Mouse (Mus musculus) neural tube, embryonic 11.5 days (tissue): ENCODE measurements at regions not wholly inside any gene's neighbourhood (a gene's known extent, or its start where the extent isn't known, plus 50 kb on each side); places are given as distances from the start of the nearest gene placed in this dataset.

Experiments used
- ATAC-seq: fragments of 200-750 bp; cut with Nextera tagmentation; 2 replicates; pipeline ENCODE4 v1.8.0; 2017; ENCODE audit warnings: moderate number of reproducible peaks, mild to moderate bottlenecking, moderate TSS enrichment, moderate library complexity; ENCODE audit not compliant: insufficient read depth, low FRiP score, low TSS enrichment
- DNase-seq: peaks from one replicate; pipeline ENCODE4 v3.0.0-alpha.2; 2015; ENCODE audit warnings: low spot score
- H3K27ac ChIP-seq: fragments of 300-500 bp; sonication (generic); 2 replicates; pipeline ENCODE4 v1.5.1; 2014; ENCODE audit warnings: low read depth, mild to moderate bottlenecking, low read length
- H3K27me3 ChIP-seq: fragments of 300-500 bp; sonication (generic); 2 replicates; pipeline ENCODE4 v1.6.1; 2014; ENCODE audit warnings: mild to moderate bottlenecking, low read length, mixed read lengths; ENCODE audit not compliant: control insufficient read depth, insufficient read depth
- H3K36me3 ChIP-seq: fragments of 300-500 bp; sonication (generic); 2 replicates; pipeline ENCODE4 v1.6.1; 2014; ENCODE audit warnings: mild to moderate bottlenecking, low read length, moderate library complexity, mixed read lengths; ENCODE audit not compliant: control insufficient read depth, insufficient read depth
- H3K4me1 ChIP-seq: fragments of 300-500 bp; sonication (generic); 2 replicates; pipeline ENCODE4 v1.6.1; 2014; ENCODE audit warnings: low read length, mixed read lengths; ENCODE audit not compliant: control insufficient read depth, insufficient read depth
- H3K4me2 ChIP-seq: fragments of 300-500 bp; sonication (generic); 2 replicates; pipeline ENCODE4 v1.6.1; 2014; ENCODE audit warnings: low read depth, mild to moderate bottlenecking, moderate library complexity
- H3K4me3 ChIP-seq: fragments of 300-500 bp; sonication (generic); 2 replicates; pipeline ENCODE4 v1.5.1; 2014; ENCODE audit warnings: low read depth, low read length
- H3K9ac ChIP-seq: fragments of 300-500 bp; sonication (generic); 2 replicates; pipeline ENCODE4 v1.6.1; 2014; ENCODE audit warnings: mild to moderate bottlenecking, low read length
- H3K9me3 ChIP-seq: fragments of 300-500 bp; sonication (generic); 2 replicates; pipeline ENCODE4 v1.6.1; 2016; ENCODE audit warnings: low read length; ENCODE audit not compliant: control insufficient read depth
- WGBS: fragments of 180-500 bp; shearing (Covaris S2); extraction: QIAGEN DNeasy Blood & Tissue Kit; methylation state at CpG from one replicate; pipeline ENCODE4 v1.1.7; 2014; 5-methylcytosine and 5-hydroxymethylcytosine counted together

DNA sequence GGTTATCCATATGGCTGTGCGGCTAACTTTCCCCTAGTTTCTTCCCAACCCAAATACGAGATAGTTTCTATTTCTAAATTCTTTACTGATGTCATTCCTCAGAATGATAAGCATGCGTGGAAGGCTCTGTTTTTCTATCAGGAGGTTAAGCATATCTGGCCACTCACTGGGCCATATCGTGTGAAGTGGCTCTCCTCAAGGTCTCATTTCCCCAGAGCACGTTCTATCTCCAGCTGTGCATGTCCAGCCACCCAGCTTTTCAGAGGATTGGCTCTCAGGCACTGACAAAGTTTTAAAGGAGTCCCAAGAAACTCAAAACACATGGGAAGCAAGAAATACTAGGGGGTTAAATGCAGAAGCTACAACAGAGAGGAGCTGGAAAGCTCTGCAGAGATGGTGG lies 205.8 kb downstream of the Gm10260 start:
- H3K4me2 ChIP-seq: no peak overlapping the region
- WGBS: 52% methylated on average over 5 of the region's 5 CpGs
- no peaks in the 10 kb centered on the region for H3K9me3 ChIP-seq
- no peaks in the 10 kb centered on the region for H3K36me3 ChIP-seq
- DNase-seq: no peak
- no peak overlapping the region for H3K4me3 ChIP-seq
- no peaks in the 10 kb centered on the region for H3K27me3 ChIP-seq
- no peak overlapping the region for H3K9ac ChIP-seq
- no peak overlapping the region for H3K27ac ChIP-seq
- H3K4me1 ChIP-seq: no peaks in the 10 kb centered on the region
- ATAC-seq: no peak

DNA sequence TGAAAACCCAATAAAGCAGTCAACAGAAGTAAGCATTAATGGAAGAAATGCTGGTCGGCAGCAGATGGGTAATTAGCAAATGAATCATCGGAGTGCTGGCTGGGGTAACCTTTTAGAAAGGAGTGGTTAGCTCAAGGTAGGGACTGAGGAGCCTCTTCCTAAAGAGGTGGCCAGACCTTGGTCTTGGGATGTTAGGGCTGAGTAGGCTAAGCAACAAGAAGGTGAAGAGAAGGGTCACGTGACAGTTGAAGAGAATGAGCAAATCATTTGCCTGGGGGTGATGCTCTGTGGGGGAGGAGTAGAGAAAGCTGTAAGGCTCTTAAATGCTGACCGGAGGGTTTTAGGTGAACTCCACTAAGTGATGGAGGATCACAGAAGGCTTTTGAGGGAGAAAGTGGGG lies 208.2 kb downstream of the Gm10260 start:
- 66% methylated on average over 4 of the region's 4 CpGs for WGBS
- Histone ChIP-seq H3K27me3 (no peaks in the 10 kb centered on the region), H3K36me3 (no peaks in the 10 kb centered on the region), H3K4me2 (no peak overlapping the region), H3K4me3 (no peak overlapping the region), H3K27ac (no peak overlapping the region), H3K9me3 (no peaks in the 10 kb centered on the region), H3K4me1 (no peaks in the 10 kb centered on the region), H3K9ac (no peak overlapping the region)
- ATAC-seq (no peak), DNase-seq (no peak)

DNA sequence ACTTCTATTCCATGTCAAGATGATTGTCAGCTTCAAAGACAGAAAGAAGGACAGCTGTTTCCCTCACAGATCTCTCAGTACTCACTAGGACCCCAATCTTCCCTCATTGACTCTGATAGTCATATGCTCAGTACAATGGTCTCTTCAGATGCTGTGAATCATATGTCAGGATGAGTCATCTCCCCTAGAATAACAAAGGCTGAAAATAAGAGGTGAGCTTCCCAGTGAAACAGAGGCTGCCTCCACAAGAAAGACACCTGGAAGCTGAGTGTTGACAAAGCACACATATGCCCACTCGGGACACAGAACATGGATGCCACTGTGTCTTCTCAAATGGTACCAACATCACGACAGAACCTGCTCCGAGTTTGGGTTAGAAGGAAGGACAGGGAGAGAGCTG lies 209.6 kb downstream of the Gm10260 start:
- no peaks in the 10 kb centered on the region for H3K9me3 ChIP-seq
- no peak overlapping the region for H3K4me2 ChIP-seq
- ATAC-seq (no peak), DNase-seq (no peak)
- H3K4me1 ChIP-seq: no peaks in the 10 kb centered on the region
- H3K27me3 ChIP-seq: no peaks in the 10 kb centered on the region
- H3K4me3 ChIP-seq: no peak overlapping the region
- WGBS: 96% methylated on average over 3 of the region's 3 CpGs
- no peak overlapping the region for H3K9ac ChIP-seq
- no peak overlapping the region for H3K27ac ChIP-seq
- H3K36me3 ChIP-seq: no peaks in the 10 kb centered on the region

GRCm38 (mm10) chr13:97550172-97550571 lies 210.3 kb downstream of the Gm10260 start:
- ATAC-seq (no peak), DNase-seq (no peak)
- Histone ChIP-seq H3K36me3 (no peaks in the 10 kb centered on the region), H3K9ac (no peak overlapping the region), H3K4me2 (no peak overlapping the region), H3K4me1 (no peaks in the 10 kb centered on the region), H3K9me3 (no peaks in the 10 kb centered on the region), H3K27ac (no peak overlapping the region), H3K27me3 (no peaks in the 10 kb centered on the region), H3K4me3 (no peak overlapping the region)
- 94% methylated on average over 5 of the region's 5 CpGs for WGBS

- Histone ChIP-seq H3K27me3 (no peaks in the 10 kb centered on the region), H3K36me3 (no peaks in the 10 kb centered on the region), H3K27ac (no peak overlapping the region), H3K9ac (no peak overlapping the region), H3K4me1 (no peaks in the 10 kb centered on the region), H3K4me2 (no peak overlapping the region), H3K9me3 (no peaks in the 10 kb centered on the region), H3K4me3 (no peak overlapping the region)
- DNase-seq: no peak
- 95% methylated on average over 6 of the region's 6 CpGs for WGBS
- no peak for ATAC-seq
These were observed 211.0 kb downstream of the Gm10260 start for GRCm38 (mm10) chr13:97549384-97549783.

GRCm38 (mm10) chr13:97548527-97548977 lies 211.9 kb downstream of the Gm10260 start:
- no peak overlapping the region for H3K4me2 ChIP-seq
- no peak overlapping the region for H3K4me3 ChIP-seq
- no peaks in the 10 kb centered on the region for H3K4me1 ChIP-seq
- ATAC-seq: no peak
- H3K27me3 ChIP-seq: no peaks in the 10 kb centered on the region
- 57% methylated on average over 9 of the region's 9 CpGs for WGBS
- no peaks in the 10 kb centered on the region for H3K9me3 ChIP-seq
- H3K36me3 ChIP-seq: no peaks in the 10 kb centered on the region
- DNase-seq: no peak
- no peak overlapping the region for H3K27ac ChIP-seq
- H3K9ac ChIP-seq: no peak overlapping the region

GRCm38 (mm10) chr13:97546936-97547335 lies 213.5 kb downstream of the Gm10260 start:
- Histone ChIP-seq H3K9me3 (no peaks in the 10 kb centered on the region), H3K4me1 (no peaks in the 10 kb centered on the region), H3K4me3 (no peak overlapping the region), H3K27ac (no peak overlapping the region), H3K27me3 (no peaks in the 10 kb centered on the region), H3K4me2 (no peak overlapping the region), H3K9ac (no peak overlapping the region), H3K36me3 (no peaks in the 10 kb centered on the region)
- WGBS: 59% methylated on average over 5 of the region's 5 CpGs
- DNase-seq (no peak), ATAC-seq (no peak)

DNA sequence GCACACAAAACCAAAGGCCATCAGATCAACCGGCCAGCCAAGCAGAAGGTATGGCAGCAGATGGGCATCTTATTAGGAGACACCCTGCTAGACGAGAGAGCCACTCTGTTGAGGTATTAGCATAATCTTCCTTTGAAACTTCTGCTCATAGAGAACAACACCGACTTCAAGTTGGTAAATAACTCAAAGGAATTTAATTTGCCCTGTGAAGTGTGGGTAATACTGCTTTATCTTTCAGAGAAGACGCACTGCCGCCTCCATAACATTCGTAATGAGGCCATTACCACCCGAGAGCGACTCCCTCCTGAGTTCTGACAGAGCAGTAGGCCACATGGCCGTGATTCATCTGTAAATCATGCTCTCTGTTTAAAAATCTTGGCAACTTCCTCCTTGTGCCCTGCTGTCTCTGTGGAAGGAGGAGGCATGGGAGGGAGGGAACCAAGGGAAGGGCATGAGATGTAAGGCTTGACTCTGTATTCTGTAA lies 214.4 kb downstream of the Gm10260 start:
- H3K36me3 ChIP-seq: no peaks in the 10 kb centered on the region
- H3K27ac ChIP-seq: no peak overlapping the region
- no peaks in the 10 kb centered on the region for H3K9me3 ChIP-seq
- ATAC-seq (no peak), DNase-seq (no peak)
- H3K27me3 ChIP-seq: no peaks in the 10 kb centered on the region
- no peak overlapping the region for H3K4me2 ChIP-seq
- no peak overlapping the region for H3K4me3 ChIP-seq
- 36% methylated on average over 9 of the region's 9 CpGs for WGBS
- no peaks in the 10 kb centered on the region for H3K4me1 ChIP-seq
- H3K9ac ChIP-seq: no peak overlapping the region

GRCm38 (mm10) chr13:97539686-97540085 lies 220.7 kb downstream of the Gm10260 start:
- Histone ChIP-seq H3K27me3 (no peaks in the 10 kb centered on the region), H3K4me3 (no peak overlapping the region), H3K36me3 (no peaks in the 10 kb centered on the region), H3K4me1 (peaks cover 3% of the 10 kb centered on the region; the same call in 1 of the 2 replicates), H3K27ac (no peak overlapping the region), H3K9me3 (no peaks in the 10 kb centered on the region), H3K9ac (no peak overlapping the region), H3K4me2 (no peak overlapping the region)
- DNase-seq (no peak), ATAC-seq (no peak)
- WGBS: 54% methylated on average over 9 of the region's 9 CpGs
